Mouse (Mus musculus) neural tube, embryonic 12.5 days (tissue): ENCODE measurements at regions not wholly inside any gene's neighbourhood (a gene's known extent, or its start where the extent isn't known, plus 50 kb on each side); places are given as distances from the start of the nearest gene placed in this dataset.

Experiments used
- ATAC-seq: fragments of 200-750 bp; cut with Nextera tagmentation; 2 replicates; pipeline ENCODE4 v1.8.0; 2017; ENCODE audit warnings: low read depth, mild to moderate bottlenecking, moderate TSS enrichment, moderate library complexity; ENCODE audit not compliant: low FRiP score
- H3K27ac ChIP-seq: fragments of 300-500 bp; sonication (generic); 2 replicates; pipeline ENCODE4 v1.5.1; 2016
- H3K27me3 ChIP-seq: fragments of 300-500 bp; sonication (generic); replicated peaks from 2 replicates; pipeline ENCODE4 v1.6.1; 2016; ENCODE audit warnings: mild to moderate bottlenecking
- H3K36me3 ChIP-seq: fragments of 300-500 bp; sonication (generic); 2 replicates; pipeline ENCODE4 v1.6.1; 2016; ENCODE audit warnings: mild to moderate bottlenecking
- H3K4me1 ChIP-seq: fragments of 300-500 bp; sonication (generic); 2 replicates; pipeline ENCODE4 v1.6.1; 2016
- H3K4me2 ChIP-seq: fragments of 300-500 bp; sonication (generic); replicated peaks from 2 replicates; pipeline ENCODE4 v1.6.1; 2016; ENCODE audit warnings: mild to moderate bottlenecking
- H3K4me3 ChIP-seq: fragments of 300-500 bp; sonication (generic); 2 replicates; pipeline ENCODE4 v1.5.1; 2016
- H3K9ac ChIP-seq: fragments of 300-500 bp; sonication (generic); 2 replicates; pipeline ENCODE4 v1.6.1; 2016; ENCODE audit warnings: mild to moderate bottlenecking
- H3K9me3 ChIP-seq: fragments of 300-500 bp; sonication (generic); 2 replicates; pipeline ENCODE4 v1.6.1; 2016; ENCODE audit warnings: mild to moderate bottlenecking
- WGBS: fragments of 180-500 bp; shearing (Covaris S2); methylation state at CpG from one replicate; pipeline ENCODE4 v1.1.7; 2016; 5-methylcytosine and 5-hydroxymethylcytosine counted together

- Histone ChIP-seq H3K4me3 (no peak overlapping the region), H3K9me3 (no peaks in the 10 kb centered on the region), H3K27me3 (no peaks in the 10 kb centered on the region), H3K9ac (no peak overlapping the region), H3K27ac (no peak overlapping the region), H3K36me3 (no peaks in the 10 kb centered on the region), H3K4me1 (no peaks in the 10 kb centered on the region), H3K4me2 (no peak overlapping the region)
- ATAC-seq: no peak
Observed at GRCm38 (mm10) chr1:108240152-108240551, 650.3 kb downstream of the Serpinb8 start.

DNA sequence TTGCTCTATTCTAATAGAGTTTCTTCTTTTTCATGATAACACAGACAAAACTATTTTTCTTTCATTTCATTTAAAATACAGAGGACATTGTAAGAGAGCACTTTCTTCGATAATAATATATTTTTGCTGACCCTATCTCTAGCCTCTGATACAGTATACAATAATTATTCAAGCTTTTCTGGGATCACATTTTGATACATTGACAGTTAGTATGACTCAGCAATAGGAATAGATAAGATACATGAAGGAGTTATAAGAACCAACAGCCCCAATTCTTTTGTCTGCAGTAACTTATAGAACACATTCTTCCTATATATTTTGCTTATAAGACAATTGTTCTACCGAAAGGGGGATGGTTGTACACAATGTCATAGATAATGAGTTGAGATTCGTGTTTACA lies 665.3 kb downstream of the Serpinb8 start:
- 89% methylated on average over 3 of the region's 3 CpGs for WGBS
- Histone ChIP-seq H3K27me3 (no peaks in the 10 kb centered on the region), H3K9me3 (no peaks in the 10 kb centered on the region), H3K4me1 (no peaks in the 10 kb centered on the region), H3K9ac (no peak overlapping the region), H3K36me3 (no peaks in the 10 kb centered on the region), H3K4me2 (no peak overlapping the region), H3K27ac (no peak overlapping the region), H3K4me3 (no peak overlapping the region)
- ATAC-seq: no peak

DNA sequence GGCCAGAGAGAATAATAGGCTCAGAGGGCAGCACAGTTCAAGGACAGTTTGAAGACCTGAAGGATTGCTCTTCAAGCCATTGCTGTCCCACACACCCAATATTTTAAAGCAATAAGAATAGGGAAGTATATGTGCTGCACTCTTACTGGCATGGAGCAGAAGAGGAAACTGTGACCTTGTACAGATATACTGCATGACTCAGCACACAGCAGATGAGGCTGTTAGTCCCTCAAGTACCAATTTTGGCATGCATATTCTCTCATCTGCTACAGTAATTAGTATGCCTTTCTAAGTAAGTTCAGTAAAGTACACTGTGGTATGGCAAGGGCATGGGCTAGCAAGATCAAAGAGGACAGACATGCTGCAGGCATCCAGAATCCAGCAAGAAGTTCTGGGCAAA lies 669.5 kb downstream of the Serpinb8 start:
- no peaks in the 10 kb centered on the region for H3K4me1 ChIP-seq
- H3K27me3 ChIP-seq: no peaks in the 10 kb centered on the region
- no peaks in the 10 kb centered on the region for H3K36me3 ChIP-seq
- H3K9me3 ChIP-seq: no peaks in the 10 kb centered on the region
- no peak overlapping the region for H3K27ac ChIP-seq
- no peak overlapping the region for H3K4me2 ChIP-seq
- no peak overlapping the region for H3K9ac ChIP-seq
- H3K4me3 ChIP-seq: no peak overlapping the region
- ATAC-seq: no peak

- Histone ChIP-seq H3K9ac (no peak overlapping the region), H3K4me2 (no peak overlapping the region), H3K27ac (no peak overlapping the region), H3K9me3 (no peaks in the 10 kb centered on the region), H3K27me3 (no peaks in the 10 kb centered on the region), H3K4me3 (no peak overlapping the region), H3K4me1 (no peaks in the 10 kb centered on the region), H3K36me3 (no peaks in the 10 kb centered on the region)
- no peak for ATAC-seq
- WGBS: 86% methylated on average over 5 of the region's 5 CpGs
Observed at GRCm38 (mm10) chr1:108282099-108282498, 692.3 kb downstream of the Serpinb8 start.

GRCm38 (mm10) chr1:108286571-108286970 lies 696.8 kb downstream of the Serpinb8 start:
- ATAC-seq: no peak
- WGBS: 62% methylated on average over 1 of the region's 1 CpGs

More at GRCm38 (mm10) chr1:108286571-108286970, 696.8 kb downstream of the Serpinb8 start:
- Histone ChIP-seq H3K4me1 (no peaks in the 10 kb centered on the region), H3K4me2 (no peak overlapping the region), H3K9me3 (no peaks in the 10 kb centered on the region), H3K36me3 (no peaks in the 10 kb centered on the region), H3K27ac (no peak overlapping the region), H3K27me3 (no peaks in the 10 kb centered on the region), H3K4me3 (no peak overlapping the region), H3K9ac (no peak overlapping the region)
